Comparison of ENCODE assay signal across 10 mouse cellular contexts in the genomic region with DNA sequence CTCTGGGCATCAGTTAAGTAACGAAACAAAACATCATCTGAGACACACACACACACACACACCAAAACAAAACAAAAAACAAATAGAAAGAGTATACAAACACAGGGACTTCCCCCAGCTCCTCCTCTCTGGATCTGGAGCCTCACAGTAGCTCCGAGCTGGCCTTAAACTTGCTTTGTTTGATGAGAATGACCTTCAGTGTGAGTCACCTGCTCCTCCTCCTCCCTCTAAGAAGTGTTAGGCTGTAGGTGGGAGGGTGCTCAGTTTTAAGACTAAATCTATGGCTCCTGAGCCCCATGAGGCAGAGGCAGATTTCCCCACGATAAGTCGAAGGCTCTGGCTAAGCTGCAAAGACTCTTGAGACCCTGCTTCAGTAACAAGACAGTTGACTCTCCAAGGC.
"Had no signal": no experiment of that assay in that cellular context is flagged by ENCODE, and none has a peak within 500 bp of the region (broad histone marks: within the 10 kb centered on the region; RNA-seq: fewer than 3 reads in every experiment).

No protein-coding gene starts in this region.

- DNase-seq: kidney, postnatal 25 days; layer of hippocampus, postnatal 36 days; liver, embryonic 13.5 days; lung, adult 2 months; lung, postnatal 14 days; right cerebral cortex, adult 18-20 months; right cerebral cortex, postnatal 14 days; right cerebral cortex, postnatal 4 days; spleen, adult 18-20 months; thymus, postnatal 36 days had no signal
